Mouse (Mus musculus) megakaryocyte, embryonic 14.5 days (primary cell): ENCODE results near the gene Asxl1.

ENCODE experiments used
- FLI1 ChIP-seq: IDR thresholded peaks from 2 replicates; pipeline ENCODE4 v1.6.1; 2012; ENCODE audit warnings: low read length, inconsistent platforms, mixed read lengths
- GATA1 ChIP-seq: IDR thresholded peaks from 3 replicates; pipeline ENCODE4 v1.6.1; 2012; ENCODE audit warnings: mixed read lengths, low read length, inconsistent platforms, borderline replicate concordance

DNA sequence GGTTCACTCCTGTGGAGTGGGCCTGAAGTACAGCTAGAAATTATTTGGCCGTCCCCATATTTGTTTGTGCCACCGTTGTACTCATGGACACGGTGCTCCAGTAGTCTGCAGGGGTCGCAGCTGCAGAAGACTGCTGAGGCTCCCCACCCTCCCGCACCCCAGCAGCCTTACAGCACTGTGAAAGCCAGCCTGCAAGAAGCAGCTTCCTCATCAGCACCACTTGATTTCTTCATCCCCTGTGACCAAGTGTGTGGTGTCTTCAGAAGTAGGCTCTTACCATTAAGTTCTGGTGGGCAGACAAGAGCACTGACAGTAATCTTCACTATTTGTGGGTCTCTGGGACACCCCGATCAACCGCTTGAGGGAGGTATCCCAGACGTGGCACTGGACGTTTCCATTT is 32.7 kb upstream of the Asxl1 start:
- TF ChIP-seq FLI1 (no peak), GATA1 (no peak)
